Mouse (Mus musculus) bone marrow macrophage, adult 2 months (primary cell): ENCODE measurements at regions not wholly inside any gene's neighbourhood (a gene's known extent, or its start where the extent isn't known, plus 50 kb on each side); places are given as distances from the start of the nearest gene placed in this dataset.

Experiments used
- CTCF ChIP-seq: IDR thresholded peaks from 2 replicates; pipeline ENCODE4 v1.5.1; 2012; ENCODE audit warnings: low read depth, mild to moderate bottlenecking, low read length, moderate library complexity
- POLR2A ChIP-seq: IDR thresholded peaks from 2 replicates; pipeline ENCODE4 v1.6.1; 2012; ENCODE audit warnings: mild to moderate bottlenecking, low read depth, low read length, borderline replicate concordance

DNA sequence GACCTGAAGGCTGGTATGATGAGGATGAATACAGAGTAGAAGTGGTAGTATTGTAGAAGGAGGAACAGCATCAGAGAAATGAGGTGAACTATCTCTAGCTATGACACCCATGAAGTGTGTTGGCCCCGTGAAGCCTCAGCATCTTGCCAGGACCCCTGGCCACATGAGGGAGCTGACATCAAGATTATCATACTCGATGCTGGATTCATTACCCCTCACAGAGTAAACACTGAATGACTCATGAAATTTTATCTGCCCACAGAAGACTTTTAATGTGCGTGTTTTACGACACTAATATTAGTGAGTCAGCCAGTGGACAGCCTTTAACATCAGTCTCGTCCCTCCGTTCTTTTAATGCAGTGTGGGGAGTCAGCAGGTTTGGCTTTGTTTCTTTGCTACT is 333.5 kb upstream of the Nmur2 start:
- TF ChIP-seq CTCF (no peak), POLR2A (no peak)
